Mouse (Mus musculus) large intestine, adult 2 months (tissue): ENCODE measurements around the gene Ugt1a10. TPM values are rescaled to one million over a fixed set of nuclear protein-coding genes. Genes with fewer than 3 reads are reported as not detected.
A peak's percentile ranks its signal among the peaks of the same experiment; 100 is the strongest.
"Not testable (repeated sequence)": the region's sequence is repeated elsewhere in the genome, so short reads cannot be mapped to it uniquely, and the experiment has no call there.

Source experiments
- DNase-seq: peaks from one replicate; pipeline ENCODE4 v3.0.0-alpha.2; 2012; ENCODE audit warnings: low read depth, low spot score
- WGBS: fragments of 180-500 bp; shearing (Covaris S2); methylation state at CpG from one replicate; pipeline ENCODE4 v1.1.7; 2018; 5-methylcytosine and 5-hydroxymethylcytosine counted together
- polyA plus RNA-seq: library from polyadenylated mRNA; depleted of rRNA; stranded (reverse); fragments of >200 nt; gene quantifications from 2 replicates; pipeline ENCODE4 v1.2.3, GENCODE M21; 2012; rRNA removed

Ugt1a10 gene
- 0.24 and 0.67 TPM in 2 replicates for polyA plus RNA-seq

DNA sequence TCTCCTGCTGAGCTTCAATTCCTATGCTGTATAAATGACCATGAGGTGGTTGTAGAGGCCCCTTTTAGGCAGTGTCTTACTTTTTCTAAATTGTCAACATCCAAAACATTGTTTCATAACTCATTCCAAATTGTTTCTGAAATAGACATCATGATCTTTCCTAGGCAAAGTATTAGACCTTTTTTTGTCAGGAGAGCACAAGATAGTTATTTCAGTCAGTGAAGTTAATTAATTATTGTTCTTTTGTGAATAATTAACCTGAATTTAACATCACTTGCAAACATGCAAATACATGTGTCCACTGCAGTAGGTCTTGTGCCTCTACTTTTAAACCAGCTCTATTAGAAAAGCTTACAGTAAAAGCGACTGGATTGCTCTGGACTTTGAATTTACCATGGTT lies at the start of gene Ugt1a10:
Gene Ugt1a10 (plus strand): TSS at position 301 of the 400 bp plus-strand sequence.
- DNase-seq: no peak
- 63% methylated on average over 1 of the region's 1 CpGs for WGBS

DNA sequence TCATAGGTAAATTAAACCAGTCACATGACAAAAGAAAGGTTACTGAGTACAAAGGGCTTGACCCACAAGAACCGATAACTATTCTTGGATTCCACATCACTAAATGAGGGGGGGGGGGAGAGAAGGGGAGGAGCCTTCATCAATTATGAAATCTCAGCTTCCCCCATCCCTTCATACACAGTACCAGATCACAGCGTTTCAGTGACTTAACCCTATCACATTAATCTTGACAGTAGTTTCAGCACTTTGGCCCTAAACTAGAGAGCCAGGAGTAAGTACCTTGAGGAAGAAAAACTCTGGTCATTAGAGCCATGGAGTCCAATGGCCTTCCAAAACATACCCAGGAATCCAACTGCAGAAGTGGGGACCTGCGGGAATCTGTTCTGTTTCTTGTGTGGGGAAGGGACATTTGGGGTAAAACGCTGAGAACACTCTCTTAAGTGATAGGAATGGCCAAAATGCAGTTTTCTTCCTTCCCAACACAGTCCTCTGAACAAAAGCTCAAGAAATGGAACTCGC lies 47.4 kb upstream of the Ugt1a10 start:
- WGBS: under 1% methylated on average over 5 of the region's 5 CpGs

DNA sequence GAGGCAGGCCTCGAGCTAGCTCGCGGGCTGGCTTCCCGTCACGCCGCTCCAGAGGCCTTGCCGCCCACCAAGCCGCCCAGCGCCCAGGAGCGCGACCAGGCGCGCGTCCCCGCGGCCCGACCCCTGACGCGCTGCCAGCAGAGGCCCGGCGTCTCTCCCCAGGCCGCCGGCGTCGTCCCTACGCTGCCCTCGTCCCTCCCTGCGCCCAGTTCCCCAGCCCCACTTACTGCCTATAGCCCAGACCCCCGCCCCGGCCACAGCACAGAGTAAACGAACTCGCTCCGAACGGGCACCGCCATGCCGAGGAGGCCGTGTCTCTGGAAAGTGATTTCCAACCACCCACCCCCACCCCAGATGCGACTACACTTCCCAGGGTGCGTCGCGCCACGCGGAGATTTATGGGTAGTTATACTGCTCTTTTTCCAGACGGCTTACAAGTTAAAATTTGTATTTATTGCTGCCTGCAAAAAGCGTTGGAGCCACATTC lies 46.9 kb upstream of the Ugt1a10 start, which contains the start of gene Usp40:
Gene Usp40 (minus strand): TSS at position 341 of the 487 bp plus-strand sequence.
- under 1% methylated on average over 45 of the region's 45 CpGs for WGBS
- DNase-seq: peak; percentile 38

More for the DNA sequence above, 47.4 kb upstream of the Ugt1a10 start:
- DNase-seq: peak; percentile 2

DNA sequence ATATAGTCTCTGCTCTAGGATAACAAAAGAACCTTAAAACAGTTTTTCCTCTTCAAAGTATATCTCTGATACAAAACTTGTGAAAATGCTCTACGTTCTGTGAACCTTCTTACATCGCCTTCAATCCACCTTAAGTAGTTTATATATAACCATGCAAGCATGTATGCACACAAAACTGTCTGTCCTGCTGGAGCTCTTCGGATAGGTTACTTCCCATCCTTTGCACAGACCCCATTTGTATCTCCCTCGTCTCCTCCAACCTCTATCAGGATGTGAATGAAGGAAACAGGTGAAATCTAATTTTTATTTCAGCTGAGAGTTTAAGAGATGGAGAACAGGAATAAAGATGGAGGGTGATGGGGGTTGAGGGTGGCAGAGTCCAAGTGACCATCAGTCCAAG lies 46.5 kb upstream of the Ugt1a10 start:
- 30% methylated on average over 4 of the region's 4 CpGs for WGBS
- DNase-seq: no peak

DNA sequence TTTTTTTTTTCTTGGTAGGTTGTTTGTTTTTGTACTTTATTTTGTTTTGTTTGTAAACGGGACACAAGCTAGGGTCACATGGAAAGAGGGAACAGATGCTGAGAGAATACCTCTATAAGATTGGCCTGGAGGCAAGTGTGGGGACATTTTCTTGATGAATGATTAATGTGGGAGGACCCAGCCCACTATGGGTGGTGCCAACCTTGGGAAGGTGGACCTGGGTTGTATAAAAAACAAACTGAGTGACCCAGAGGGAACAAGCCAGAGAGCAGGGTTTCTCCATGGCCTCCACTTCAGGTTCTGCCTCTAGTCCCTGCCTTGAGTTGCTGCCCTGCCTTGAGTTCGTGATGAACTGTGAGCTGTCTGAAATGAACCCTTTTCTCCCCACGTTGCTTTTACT lies 45.7 kb upstream of the Ugt1a10 start:
- no peak for DNase-seq
- WGBS: 68% methylated on average over 3 of the region's 3 CpGs

DNA sequence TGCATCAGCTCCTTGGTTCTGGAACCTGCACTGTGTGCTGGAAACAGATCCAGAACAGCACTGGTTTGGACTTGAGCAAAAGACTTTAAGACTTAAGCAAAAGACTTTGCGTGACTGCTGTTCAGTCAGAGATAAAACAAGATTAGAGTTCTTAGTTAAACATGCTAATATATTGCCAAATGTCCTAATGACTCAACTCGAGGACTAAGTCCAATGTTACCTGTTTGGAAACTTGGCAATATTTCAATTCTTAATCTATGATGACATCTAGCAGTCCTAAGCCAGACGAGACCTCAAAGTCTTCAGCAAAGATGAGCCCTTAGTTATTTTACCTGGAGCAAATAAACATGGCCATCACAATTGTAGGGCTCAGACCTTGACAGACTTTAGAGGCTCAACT lies 41.5 kb upstream of the Ugt1a10 start:
- WGBS: 32% methylated on average over 3 of the region's 3 CpGs
- no peak for DNase-seq

DNA sequence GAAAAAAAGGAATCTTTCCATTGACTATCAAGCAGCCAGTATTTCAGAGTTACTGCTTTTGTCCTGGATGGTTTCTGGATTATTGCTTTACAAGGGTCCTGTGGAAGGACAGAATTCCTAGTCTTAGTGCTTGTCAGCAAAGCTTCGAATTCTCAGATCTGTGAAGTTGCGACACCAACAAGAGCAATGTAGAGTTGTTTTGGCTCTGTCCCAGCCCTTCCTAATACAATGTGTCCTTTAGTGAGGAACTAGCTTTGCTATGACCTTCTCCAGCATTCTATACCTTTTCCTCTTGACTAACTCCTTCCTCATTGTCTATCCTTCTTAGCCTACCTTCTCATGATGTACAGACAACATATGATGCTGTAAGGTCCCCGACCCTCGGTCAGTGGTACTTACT lies 41.0 kb upstream of the Ugt1a10 start:
- WGBS: 74% methylated on average over 4 of the region's 4 CpGs
- no peak for DNase-seq

DNA sequence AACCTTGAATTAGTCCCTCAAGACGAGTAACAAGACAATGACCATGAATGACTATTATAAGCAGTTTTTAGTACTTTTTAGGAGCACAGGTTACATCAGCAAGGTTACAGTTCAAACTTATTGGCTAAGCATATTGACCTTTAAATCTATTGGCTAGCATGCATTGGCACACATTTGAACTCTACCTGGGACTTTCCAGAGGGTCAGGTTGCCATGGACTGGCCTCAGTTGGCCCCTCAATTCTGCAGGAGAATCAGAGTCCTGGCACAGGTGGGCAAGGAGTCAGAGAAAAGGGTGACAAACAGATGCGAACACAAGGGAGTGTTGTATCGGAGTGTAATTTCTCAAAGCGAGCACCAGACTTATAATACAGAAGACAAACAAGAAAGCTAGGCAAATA lies 40.5 kb upstream of the Ugt1a10 start:
- DNase-seq: no peak
- 97% methylated on average over 4 of the region's 4 CpGs for WGBS

DNA sequence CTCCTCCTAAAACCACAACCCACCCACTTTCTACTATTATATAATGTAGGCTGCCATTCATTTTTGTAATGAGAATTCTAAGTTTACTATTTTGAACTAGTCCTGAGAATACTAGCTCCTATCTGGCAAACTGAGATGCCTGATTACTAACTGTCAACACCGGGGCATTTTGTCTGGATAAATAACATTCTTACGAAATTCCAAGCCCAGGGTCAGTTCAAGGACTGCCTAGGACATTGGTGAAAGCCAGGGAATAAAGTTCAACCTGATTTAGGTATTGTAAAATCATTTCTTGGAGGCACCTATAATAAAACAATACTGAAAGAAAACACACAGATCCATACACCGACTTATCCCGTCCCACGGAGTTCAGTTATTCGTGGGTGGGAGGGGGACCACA lies 39.8 kb upstream of the Ugt1a10 start:
- 81% methylated on average over 6 of the region's 6 CpGs for whole genome bisulfite sequencing
- no peak for DNase-seq

DNA sequence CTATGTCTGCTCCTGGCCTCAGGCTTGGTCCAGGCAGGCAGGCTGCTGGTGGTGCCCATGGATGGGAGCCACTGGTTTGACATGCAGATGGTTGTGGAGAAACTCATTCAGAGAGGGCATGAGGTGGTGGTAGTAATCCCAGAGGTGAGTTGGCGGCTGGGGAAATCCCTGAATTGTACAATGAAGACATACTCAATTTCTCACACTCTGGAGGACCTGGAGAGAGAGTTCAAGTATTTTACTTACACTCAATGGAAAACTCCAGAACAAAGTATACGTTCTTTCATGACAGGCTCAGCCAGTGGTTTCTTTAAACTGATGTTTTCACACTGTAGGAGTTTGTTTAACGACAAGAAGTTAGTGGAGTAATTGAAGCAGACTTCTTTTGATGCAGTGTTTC lies 29.9 kb upstream of the Ugt1a10 start:
- not testable (repeated sequence) for DNase-seq
- WGBS: 66% methylated on average over 3 of the region's 3 CpGs

DNA sequence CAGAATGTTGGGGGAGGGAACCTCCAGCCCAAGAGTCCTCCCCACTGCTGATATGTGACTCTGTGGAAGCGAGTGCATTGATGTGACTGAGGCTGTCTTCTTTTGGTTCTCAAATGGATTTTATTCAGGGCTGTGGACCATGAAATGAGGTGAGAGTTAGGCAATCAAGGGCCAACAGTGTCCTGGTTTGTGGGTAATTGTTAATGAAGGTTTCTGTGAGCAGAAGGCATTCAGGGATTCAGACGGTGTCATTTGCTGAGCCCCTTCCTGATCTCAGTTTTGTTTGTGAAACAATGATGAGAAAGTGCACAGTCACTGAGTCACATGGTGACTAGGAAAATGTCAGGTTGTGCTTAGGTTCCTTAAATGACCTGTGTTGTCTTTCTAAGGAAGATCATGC lies 12.1 kb upstream of the Ugt1a10 start:
- 83% methylated on average over 1 of the region's 2 CpGs for WGBS

DNA sequence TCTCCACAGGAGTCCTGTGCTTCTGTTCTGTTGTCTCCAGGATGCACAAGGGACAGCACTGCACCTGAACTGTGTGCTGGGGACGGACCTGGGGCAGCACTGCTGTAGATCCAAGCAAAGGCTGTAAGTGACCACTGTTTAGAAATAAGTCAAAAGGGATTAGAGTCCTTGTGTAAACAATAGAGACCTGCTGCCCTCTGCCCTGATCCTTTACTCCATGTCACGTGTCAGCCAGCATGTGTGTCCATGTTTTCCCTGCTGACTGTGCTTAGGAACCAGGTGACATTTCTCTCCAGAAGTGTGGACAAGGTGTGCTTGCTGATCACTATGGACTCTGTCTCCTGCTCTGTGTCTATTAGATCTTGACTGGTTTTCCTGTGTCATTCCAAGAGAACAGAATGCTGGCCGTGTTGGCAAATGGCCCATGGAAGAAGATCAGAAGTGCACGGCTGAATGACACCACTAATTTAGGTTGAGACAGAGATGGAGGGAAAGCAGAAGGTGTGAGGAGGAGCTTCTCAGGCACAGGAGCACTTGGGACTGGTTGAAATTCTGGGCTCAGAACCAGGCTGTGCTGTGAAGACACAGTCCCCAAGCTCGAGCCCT lies 10.3 kb upstream of the Ugt1a10 start:
- not testable (repeated sequence) for DNase-seq
- WGBS: 76% methylated on average over 4 of the region's 5 CpGs

More for the DNA sequence above, 12.1 kb upstream of the Ugt1a10 start:
- not testable (repeated sequence) for DNase-seq

DNA sequence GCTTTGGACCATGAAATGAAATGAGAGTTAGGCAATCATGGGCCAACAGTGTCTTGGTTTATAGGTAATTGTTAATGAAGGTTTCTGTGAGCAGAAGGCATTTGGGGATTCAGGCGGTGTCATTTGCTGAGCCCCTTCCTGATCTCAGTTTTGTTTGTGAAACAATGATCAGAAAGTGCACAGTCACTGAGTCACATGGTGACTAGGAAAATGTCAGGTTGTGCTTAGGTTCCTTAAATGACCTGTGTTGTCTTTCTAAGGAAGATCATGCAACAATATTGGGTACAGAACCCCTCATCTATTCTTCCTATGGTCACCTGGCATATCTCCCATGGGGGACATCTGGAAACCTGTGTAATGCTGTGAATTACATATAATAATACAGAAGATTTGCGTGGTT lies 7.8 kb upstream of the Ugt1a10 start:
- 94% methylated on average over 2 of the region's 2 CpGs for WGBS
- not testable (repeated sequence) for DNase-seq

DNA sequence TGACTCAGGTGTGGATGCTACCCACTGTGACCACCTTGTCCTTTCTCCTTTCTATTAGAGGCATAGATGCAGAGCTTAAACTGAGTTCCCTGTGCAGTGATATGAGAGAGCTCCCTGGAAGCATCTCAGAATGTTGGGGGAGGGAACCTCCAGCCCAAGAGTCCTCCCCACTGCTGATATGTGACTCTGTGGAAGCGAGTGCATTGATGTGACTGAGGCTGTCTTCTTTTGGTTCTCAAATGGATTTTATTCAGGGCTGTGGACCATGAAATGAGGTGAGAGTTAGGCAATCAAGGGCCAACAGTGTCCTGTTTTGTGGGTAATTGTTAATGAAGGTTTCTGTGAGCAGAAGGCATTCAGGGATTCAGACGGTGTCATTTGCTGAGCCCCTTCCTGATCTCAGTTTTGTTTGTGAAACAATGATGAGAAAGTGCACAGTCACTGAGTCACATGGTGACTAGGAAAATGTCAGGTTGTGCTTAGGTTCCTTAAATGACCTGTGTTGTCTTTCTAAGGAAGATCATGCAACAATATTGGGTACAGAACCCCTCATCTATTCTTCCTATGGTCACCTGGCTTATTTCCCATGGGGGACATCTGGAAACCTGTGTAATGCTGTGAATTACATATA lies 11.4 kb downstream of the Ugt1a10 start:
- 89% methylated on average over 1 of the region's 2 CpGs for WGBS
- not testable (repeated sequence) for DNase-seq

DNA sequence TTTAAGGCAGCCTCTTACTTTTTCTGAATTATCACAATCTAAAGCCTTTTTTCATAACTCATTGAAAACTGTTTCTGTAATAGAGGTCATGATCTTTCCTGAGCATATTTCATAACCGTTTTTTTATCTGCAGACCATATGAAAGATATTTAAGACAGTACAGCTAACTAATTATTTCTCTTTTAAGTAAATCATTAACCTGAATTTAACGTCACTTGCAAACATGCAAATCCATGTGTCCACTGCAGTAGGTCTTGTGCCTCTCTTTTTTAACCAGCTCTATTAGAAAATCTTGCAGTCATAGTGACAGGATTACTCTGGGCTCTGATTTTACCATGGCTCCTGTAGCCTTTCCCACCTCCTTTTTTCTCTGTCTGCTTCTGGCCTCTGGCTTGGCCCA lies 15.3 kb downstream of the Ugt1a10 start, which contains the start of gene Ugt1a9:
Gene Ugt1a9 (plus strand): TSS at position 306 of the 400 bp plus-strand sequence.
- no peak for DNase-seq
- WGBS: 28% methylated on average over 2 of the region's 2 CpGs

DNA sequence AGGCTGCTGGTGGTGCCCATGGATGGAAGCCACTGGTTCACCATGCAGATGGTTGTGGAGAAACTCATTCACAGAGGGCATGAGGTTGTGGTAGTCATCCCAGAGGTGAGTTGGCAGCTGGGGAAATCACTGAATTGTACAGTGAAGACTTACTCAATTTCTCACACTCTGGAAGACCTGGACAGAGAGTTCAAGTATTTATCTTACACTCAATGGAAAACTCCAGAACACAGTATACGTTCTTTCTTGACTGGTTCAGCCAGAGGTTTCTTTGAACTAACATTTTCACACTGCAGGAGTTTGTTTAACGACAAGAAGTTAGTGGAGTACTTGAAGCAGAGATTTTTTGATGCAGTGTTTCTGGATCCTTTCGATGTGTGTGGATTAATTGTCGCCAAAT lies 15.7 kb downstream of the Ugt1a10 start:
- DNase-seq: no peak
- 83% methylated on average over 4 of the region's 4 CpGs for WGBS

DNA sequence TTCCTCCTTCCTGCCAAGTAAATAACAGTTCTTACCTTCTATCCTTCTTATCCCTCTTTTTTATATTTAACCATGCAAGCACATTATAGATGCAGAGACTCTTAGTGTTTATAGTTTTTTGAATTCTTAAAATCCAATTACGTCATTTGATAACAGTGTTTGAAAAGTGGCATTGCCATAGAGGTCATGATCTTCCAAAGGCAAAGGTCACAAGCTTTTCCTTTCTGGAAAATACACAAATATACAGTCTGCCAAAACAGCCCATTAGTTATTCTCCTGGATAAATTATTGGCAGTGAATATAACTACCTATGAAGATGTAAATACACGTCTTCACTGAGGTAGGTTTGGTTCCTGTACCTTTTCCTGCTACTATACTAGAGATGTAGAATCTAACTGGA lies 19.3 kb downstream of the Ugt1a10 start:
- no peak for DNase-seq
- WGBS: 87% methylated on average over 2 of the region's 2 CpGs

DNA sequence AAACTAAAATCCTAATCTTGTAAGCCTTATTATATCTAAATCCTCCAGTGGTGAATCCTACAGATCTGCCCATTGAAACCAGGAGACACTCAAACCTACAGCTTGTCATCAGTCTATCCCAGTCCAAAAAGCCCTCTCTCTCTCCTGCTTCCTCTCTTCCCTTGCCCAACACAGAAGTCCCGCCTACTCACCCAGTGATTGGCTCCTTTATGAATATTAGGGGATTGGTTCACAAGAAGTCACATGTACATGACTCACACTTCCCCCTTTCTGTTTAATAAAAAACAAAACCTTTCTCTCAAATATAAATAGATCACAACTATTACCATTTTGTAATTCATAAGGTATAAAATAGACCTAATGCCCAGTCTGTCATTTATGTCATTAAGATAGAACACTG lies 21.9 kb downstream of the Ugt1a10 start:
- DNase-seq: no peak
- 85% methylated on average over 1 of the region's 1 CpGs for WGBS

DNA sequence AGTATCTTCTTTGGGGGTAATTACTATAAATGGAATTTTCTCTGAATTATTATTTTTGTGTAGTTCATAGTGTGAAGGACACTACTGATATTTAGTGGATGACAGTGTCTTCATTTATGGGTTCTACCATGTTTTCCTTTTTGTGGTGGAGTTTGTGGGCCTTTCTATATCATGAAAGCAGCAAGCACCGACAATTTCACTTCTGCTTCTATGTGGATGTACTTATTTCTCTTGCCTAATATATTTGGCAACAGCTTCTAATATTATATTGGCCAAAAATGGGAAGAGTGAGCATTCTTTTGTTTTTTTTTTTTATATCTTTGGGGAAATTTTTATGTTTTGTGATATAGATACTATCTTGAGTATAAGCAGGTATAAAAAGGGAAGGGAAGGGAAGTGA lies 26.5 kb downstream of the Ugt1a10 start:
- no peak for DNase-seq
- WGBS: 96% methylated on average over 1 of the region's 1 CpGs

DNA sequence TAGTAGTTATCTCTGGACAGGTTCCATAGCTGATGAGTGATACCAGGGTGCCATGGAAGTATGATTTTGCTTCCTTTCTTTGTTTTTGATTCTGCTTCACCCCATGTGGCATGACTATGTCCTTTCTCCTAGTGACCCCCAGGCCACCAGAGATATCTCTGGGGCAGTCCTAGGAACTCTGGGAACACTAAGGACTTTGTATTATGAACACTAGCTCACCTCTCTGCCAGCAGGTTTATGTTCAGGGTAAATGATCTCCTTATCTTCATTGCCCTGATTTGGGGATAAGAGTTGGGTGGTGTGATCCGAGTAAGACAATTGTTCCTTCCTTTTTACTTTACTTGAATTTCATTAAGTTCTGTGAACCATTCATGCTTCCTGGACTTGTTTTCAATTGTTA lies 30.9 kb downstream of the Ugt1a10 start:
- 25% methylated on average over 1 of the region's 1 CpGs for WGBS
- DNase-seq: no peak

DNA sequence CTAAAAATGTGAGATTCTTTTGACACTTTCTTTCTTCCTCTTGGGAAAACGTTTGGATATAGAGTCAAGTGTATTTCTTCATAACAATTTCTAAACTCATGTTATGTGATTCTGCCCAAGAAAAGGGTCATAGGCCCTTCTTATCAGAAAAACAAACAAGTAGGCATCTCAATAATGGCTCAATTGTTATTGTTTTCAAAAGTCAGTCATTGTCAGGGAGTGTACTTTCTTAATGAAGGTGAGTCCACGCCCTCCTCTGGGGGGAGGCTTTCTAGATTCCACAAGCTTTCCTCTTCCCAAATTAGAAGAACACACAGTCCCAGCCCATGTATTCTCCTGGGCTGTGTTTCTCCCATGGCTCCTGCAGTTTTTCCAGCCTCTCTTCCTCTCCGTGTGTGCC lies 32.3 kb downstream of the Ugt1a10 start, which contains the start of gene Ugt1a8:
Gene Ugt1a8 (plus strand): TSS at position 301 of the 400 bp plus-strand sequence.
- 38% methylated on average over 3 of the region's 3 CpGs for WGBS
- no peak for DNase-seq
